Mouse (Mus musculus): ENCODE results near the gene Abt1. TPM values are rescaled to one million over a fixed set of nuclear protein-coding genes. Genes with fewer than 3 reads are reported as not detected.

The Abt1 gene
- polyA plus RNA-seq (2015; fragmentation: Nextera tagmentation; extraction: Ambion mirVana): 13.7 and 14.6 TPM in 2 replicates

GRCm38 (mm10) chr13:23423286-23424051 lies at the start of gene Abt1:
Abt1 (minus strand) TSS chr13:23423866.
- Histone ChIP-seq H3K4me3 (ENCODE audit: low read length) (peak within 1 kb of the TSS; percentile 98), H3K4me1 (ENCODE audit: insufficient read depth, low read length) (peaks cover 8% of the 10 kb centered on the region), H3K27me3 (ENCODE audit: insufficient read depth, low read length) (no peaks in the 10 kb centered on the region), H3K27ac (ENCODE audit: low read length) (peak within 1 kb of the TSS; percentile 80), H3K9ac (replicated peaks; ENCODE audit: low read length) (peak within 1 kb of the TSS; percentile 89), H3K4me2 (replicated peaks; ENCODE audit: low read depth, low read length) (peak within 1 kb of the TSS; percentile 77), H3K9me3 (ENCODE audit: low read length) (no peaks in the 10 kb centered on the region), H3K36me3 (ENCODE audit: insufficient read depth, low read length) (peaks cover 30% of the 10 kb centered on the region)
- under 1% methylated on average over 44 of the region's 48 CpGs for WGBS
- ATAC-seq (ENCODE audit: low FRiP score, low TSS enrichment): peak; percentile 92

DNA sequence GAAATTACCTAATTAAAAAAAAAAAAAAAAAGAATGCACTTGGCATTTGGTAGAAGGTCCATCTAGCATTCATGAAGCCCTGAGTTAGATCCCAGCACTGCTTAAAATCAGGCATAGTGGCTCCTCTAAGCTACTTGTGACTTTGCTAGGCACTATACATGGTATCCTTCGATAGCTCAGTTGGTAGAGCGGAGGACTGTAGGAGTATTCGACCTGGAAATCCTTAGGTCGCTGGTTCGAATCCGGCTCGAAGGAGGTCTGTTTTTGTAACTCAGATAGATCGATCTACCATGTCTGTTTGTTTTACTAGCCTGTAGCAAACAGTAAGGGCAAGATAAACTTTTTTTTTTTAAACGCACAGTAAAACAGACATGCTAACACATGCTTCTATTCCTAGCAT lies 43.2 kb upstream of the Abt1 start:
- Histone ChIP-seq H3K9ac (replicated peaks; ENCODE audit: low read length) (no peak overlapping the region), H3K4me2 (replicated peaks; ENCODE audit: low read depth, low read length) (no peak overlapping the region), H3K9me3 (ENCODE audit: low read length) (no peaks in the 10 kb centered on the region), H3K4me3 (ENCODE audit: low read length) (no peak overlapping the region; the same call in 1 of the 2 replicates), H3K36me3 (ENCODE audit: insufficient read depth, low read length) (no peaks in the 10 kb centered on the region), H3K27me3 (ENCODE audit: insufficient read depth, low read length) (no peaks in the 10 kb centered on the region), H3K4me1 (ENCODE audit: insufficient read depth, low read length) (peaks cover 15% of the 10 kb centered on the region), H3K27ac (ENCODE audit: low read length) (no peak overlapping the region)
- ATAC-seq (ENCODE audit: low FRiP score, low TSS enrichment): peak; percentile 68; the same call in 1 of the 2 replicates
- 4% methylated on average over 9 of the region's 9 CpGs for WGBS

DNA sequence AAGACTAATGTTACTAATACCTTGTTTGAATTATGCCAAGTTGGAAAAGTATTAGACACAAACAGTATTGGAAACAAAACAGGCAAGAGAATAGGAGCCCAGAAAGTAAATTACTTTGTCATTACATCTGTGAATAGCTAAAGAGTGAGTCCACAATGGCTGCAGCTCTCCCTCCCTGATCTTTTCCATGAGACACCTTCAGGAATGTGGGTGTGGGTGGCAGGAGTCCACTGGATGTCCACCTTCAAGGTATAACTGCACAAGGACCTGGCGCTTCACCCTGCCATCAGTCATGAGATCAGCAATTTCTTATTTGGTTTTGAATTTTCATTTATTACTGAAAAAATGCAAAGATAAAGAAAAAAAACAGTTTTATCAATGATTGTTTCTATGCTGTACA lies 42.6 kb upstream of the Abt1 start:
- Histone ChIP-seq H3K4me3 (ENCODE audit: low read length) (no peak overlapping the region), H3K9ac (replicated peaks; ENCODE audit: low read length) (no peak overlapping the region), H3K9me3 (ENCODE audit: low read length) (no peaks in the 10 kb centered on the region), H3K27ac (ENCODE audit: low read length) (no peak overlapping the region), H3K4me1 (ENCODE audit: insufficient read depth, low read length) (peaks cover 15% of the 10 kb centered on the region), H3K36me3 (ENCODE audit: insufficient read depth, low read length) (no peaks in the 10 kb centered on the region), H3K27me3 (ENCODE audit: insufficient read depth, low read length) (no peaks in the 10 kb centered on the region), H3K4me2 (replicated peaks; ENCODE audit: low read depth, low read length) (peak overlapping the region; percentile 90; the same call in 1 of the 2 replicates)
- 58% methylated on average over 1 of the region's 1 CpGs for WGBS
- no peak for ATAC-seq (ENCODE audit: low FRiP score, low TSS enrichment)

GRCm38 (mm10) chr13:23465600-23466109 lies 42.0 kb upstream of the Abt1 start, which contains the start of gene Btn1a1:
Btn1a1 (minus strand) TSS chr13:23465901.
- Histone ChIP-seq H3K9me3 (ENCODE audit: low read length) (no peaks in the 10 kb centered on the region), H3K36me3 (ENCODE audit: insufficient read depth, low read length) (no peaks in the 10 kb centered on the region), H3K27ac (ENCODE audit: low read length) (no peak within 1 kb of the TSS), H3K27me3 (ENCODE audit: insufficient read depth, low read length) (no peaks in the 10 kb centered on the region), H3K9ac (replicated peaks; ENCODE audit: low read length) (peak within 1 kb of the TSS; percentile 57), H3K4me2 (replicated peaks; ENCODE audit: low read depth, low read length) (peak within 1 kb of the TSS; percentile 90), H3K4me1 (ENCODE audit: insufficient read depth, low read length) (peaks cover 17% of the 10 kb centered on the region), H3K4me3 (ENCODE audit: low read length) (peak within 1 kb of the TSS; percentile 52)
- ATAC-seq (ENCODE audit: low FRiP score, low TSS enrichment): no peak
- 0% methylated on average over 7 of the region's 7 CpGs for WGBS

DNA sequence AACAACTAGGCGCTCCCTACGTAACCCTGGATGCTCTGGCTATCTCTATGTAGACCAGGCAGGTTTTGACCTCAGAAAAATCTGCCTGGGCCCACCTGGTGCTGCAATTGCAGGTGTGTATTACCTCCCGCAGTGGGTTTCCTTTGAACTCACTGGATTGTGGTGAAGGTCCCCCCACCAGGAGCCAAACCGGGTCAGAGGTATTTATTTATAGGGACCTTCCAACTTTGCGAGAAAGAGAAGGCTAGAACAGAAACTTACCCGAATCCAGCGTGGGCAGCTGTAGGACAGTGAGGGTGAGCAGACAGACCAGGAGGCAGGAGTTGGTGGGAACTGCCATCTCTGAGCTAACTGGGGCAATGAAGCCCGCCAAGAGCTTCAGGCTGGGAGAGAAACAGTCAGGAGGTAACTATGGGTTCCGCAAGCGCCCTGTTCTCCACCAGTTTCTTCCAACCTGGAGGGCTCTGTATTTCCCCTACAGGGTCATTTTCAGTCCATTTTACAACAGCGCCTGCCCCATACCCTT lies 41.2 kb upstream of the Abt1 start:
- ATAC-seq (ENCODE audit: low FRiP score, low TSS enrichment): no peak
- Histone ChIP-seq H3K4me2 (replicated peaks; ENCODE audit: low read depth, low read length) (peak overlapping the region; percentile 90), H3K27ac (ENCODE audit: low read length) (no peak overlapping the region), H3K4me1 (ENCODE audit: insufficient read depth, low read length) (peaks cover 20% of the 10 kb centered on the region), H3K27me3 (ENCODE audit: insufficient read depth, low read length) (no peaks in the 10 kb centered on the region), H3K9ac (replicated peaks; ENCODE audit: low read length) (peak overlapping the region; percentile 57), H3K9me3 (ENCODE audit: low read length) (no peaks in the 10 kb centered on the region), H3K36me3 (ENCODE audit: insufficient read depth, low read length) (no peaks in the 10 kb centered on the region), H3K4me3 (ENCODE audit: low read length) (peak overlapping the region; percentile 52)
- 3% methylated on average over 11 of the region's 11 CpGs for WGBS

DNA sequence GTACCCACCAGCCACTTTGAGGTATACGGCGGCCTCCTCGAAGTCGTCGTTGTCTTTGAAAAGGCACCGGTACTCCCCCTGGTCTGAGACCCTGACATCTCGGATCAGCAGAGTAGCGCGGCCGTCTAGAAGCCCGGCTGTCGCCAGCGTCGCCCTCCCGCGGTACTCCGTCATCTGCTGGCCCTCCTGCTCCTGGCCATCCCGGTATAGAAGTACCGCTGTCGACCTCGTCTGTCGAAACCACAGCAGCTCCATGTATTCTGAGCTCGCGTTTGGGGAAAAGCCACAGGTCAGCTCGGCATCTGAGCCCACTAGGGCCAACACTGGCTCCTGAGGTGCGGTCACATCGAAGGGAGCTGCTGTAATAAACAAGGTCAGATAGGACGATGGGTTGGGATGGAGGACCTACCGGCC lies 40.6 kb upstream of the Abt1 start:
- H3K9ac ChIP-seq (replicated peaks; ENCODE audit: low read length): peak overlapping the region; percentile 57
- no peaks in the 10 kb centered on the region for H3K36me3 ChIP-seq (ENCODE audit: insufficient read depth, low read length)
- peak overlapping the region; percentile 90 for H3K4me2 ChIP-seq (replicated peaks; ENCODE audit: low read depth, low read length)
- H3K4me1 ChIP-seq (ENCODE audit: insufficient read depth, low read length): peaks cover 27% of the 10 kb centered on the region
- H3K4me3 ChIP-seq (ENCODE audit: low read length): peak overlapping the region; percentile 52
- H3K9me3 ChIP-seq (ENCODE audit: low read length): no peaks in the 10 kb centered on the region
- peak; percentile 62 for ATAC-seq (ENCODE audit: low FRiP score, low TSS enrichment)
- H3K27me3 ChIP-seq (ENCODE audit: insufficient read depth, low read length): no peaks in the 10 kb centered on the region
- 0% methylated on average over 29 of the region's 29 CpGs for WGBS
- H3K27ac ChIP-seq (ENCODE audit: low read length): no peak overlapping the region

GRCm38 (mm10) chr13:23463381-23464223 lies 39.9 kb upstream of the Abt1 start:
- Histone ChIP-seq H3K4me3 (ENCODE audit: low read length) (peak overlapping the region; percentile 52), H3K27me3 (ENCODE audit: insufficient read depth, low read length) (peaks cover 2% of the 10 kb centered on the region; the same call in 1 of the 2 replicates), H3K9ac (replicated peaks; ENCODE audit: low read length) (peak overlapping the region; percentile 57), H3K4me2 (replicated peaks; ENCODE audit: low read depth, low read length) (peak overlapping the region; percentile 90), H3K9me3 (ENCODE audit: low read length) (no peaks in the 10 kb centered on the region), H3K27ac (ENCODE audit: low read length) (no peak overlapping the region), H3K36me3 (ENCODE audit: insufficient read depth, low read length) (no peaks in the 10 kb centered on the region), H3K4me1 (ENCODE audit: insufficient read depth, low read length) (peaks cover 27% of the 10 kb centered on the region)
- 1% methylated on average over 21 of the region's 21 CpGs for WGBS
- peak; percentile 60; the same call in 1 of the 2 replicates for ATAC-seq (ENCODE audit: low FRiP score, low TSS enrichment)

DNA sequence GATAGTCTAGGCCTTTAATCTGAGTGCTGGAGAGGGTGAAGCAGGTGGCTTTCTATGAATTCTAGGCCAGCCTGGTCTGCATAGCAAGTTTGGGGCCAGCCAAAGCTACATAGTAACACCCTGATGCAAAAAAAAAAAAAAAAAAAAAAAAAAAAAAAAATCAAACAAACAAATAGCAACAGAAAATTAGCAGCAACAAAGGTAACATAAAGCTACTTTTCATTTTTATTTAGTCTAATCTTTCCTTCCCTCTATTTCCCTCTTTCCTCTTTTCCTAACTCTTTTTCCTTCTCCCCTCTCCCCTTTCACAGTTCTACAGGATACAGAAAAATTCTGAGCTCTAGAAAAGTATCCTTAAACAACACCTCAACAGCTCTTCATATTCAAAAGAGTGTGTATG lies 39.0 kb upstream of the Abt1 start:
- no peaks in the 10 kb centered on the region for H3K9me3 ChIP-seq (ENCODE audit: low read length)
- no peaks in the 10 kb centered on the region for H3K36me3 ChIP-seq (ENCODE audit: insufficient read depth, low read length)
- no peak overlapping the region for H3K9ac ChIP-seq (replicated peaks; ENCODE audit: low read length)
- no peak overlapping the region for H3K4me3 ChIP-seq (ENCODE audit: low read length)
- H3K27ac ChIP-seq (ENCODE audit: low read length): no peak overlapping the region
- H3K27me3 ChIP-seq (ENCODE audit: insufficient read depth, low read length): peaks cover 5% of the 10 kb centered on the region; the same call in 1 of the 2 replicates
- H3K4me2 ChIP-seq (replicated peaks; ENCODE audit: low read depth, low read length): no peak overlapping the region
- no peak for ATAC-seq (ENCODE audit: low FRiP score, low TSS enrichment)
- peaks cover 27% of the 10 kb centered on the region for H3K4me1 ChIP-seq (ENCODE audit: insufficient read depth, low read length)

DNA sequence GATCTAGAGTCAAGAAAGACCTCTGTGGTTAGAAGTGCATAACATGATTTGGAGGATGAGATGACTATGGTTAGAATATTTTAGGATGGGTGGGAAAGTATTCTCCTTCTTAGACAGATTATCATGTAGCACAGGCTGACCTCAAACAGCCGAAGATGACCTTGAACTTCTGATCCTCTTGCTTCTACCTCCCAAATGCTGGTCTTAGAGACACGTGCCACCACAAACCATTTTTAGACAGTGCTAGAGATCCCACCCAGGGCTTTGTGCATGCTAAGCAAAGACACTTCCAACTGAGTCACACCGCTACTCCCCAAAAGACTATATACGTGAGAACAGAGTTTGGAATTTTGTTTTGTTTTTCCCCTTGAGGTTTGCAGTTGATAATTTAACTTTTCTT lies 38.4 kb upstream of the Abt1 start:
- H3K9ac ChIP-seq (replicated peaks; ENCODE audit: low read length): no peak overlapping the region
- H3K27me3 ChIP-seq (ENCODE audit: insufficient read depth, low read length): peaks cover 5% of the 10 kb centered on the region; the same call in 1 of the 2 replicates
- H3K9me3 ChIP-seq (ENCODE audit: low read length): no peaks in the 10 kb centered on the region
- ATAC-seq (ENCODE audit: low FRiP score, low TSS enrichment): no peak
- H3K36me3 ChIP-seq (ENCODE audit: insufficient read depth, low read length): no peaks in the 10 kb centered on the region
- H3K4me3 ChIP-seq (ENCODE audit: low read length): no peak overlapping the region
- H3K27ac ChIP-seq (ENCODE audit: low read length): no peak overlapping the region
- no peak overlapping the region for H3K4me2 ChIP-seq (replicated peaks; ENCODE audit: low read depth, low read length)
- WGBS: 88% methylated on average over 4 of the region's 4 CpGs
- peaks cover 27% of the 10 kb centered on the region for H3K4me1 ChIP-seq (ENCODE audit: insufficient read depth, low read length)
